Mouse (Mus musculus) forebrain, embryonic 13.5 days (tissue): Measurements from ENCODE around the gene Spryd7. TPM values are rescaled to one million over a fixed set of nuclear protein-coding genes. Genes with fewer than 3 reads are reported as not detected.
A peak's percentile ranks its signal among the peaks of the same experiment; 100 is the strongest.
"Not testable (repeated sequence)": the region's sequence is repeated elsewhere in the genome, so short reads cannot be mapped to it uniquely, and the experiment has no call there.

Source experiments
- ATAC-seq: fragments of 200-750 bp; cut with Nextera tagmentation; 2 replicates; pipeline ENCODE4 v1.8.0; 2017
- H3K27ac ChIP-seq: fragments of 300-500 bp; sonication (generic); 2 replicates; pipeline ENCODE4 v1.5.1; 2015; ENCODE audit warnings: inconsistent platforms, mild to moderate bottlenecking, moderate library complexity
- H3K27me3 ChIP-seq: fragments of 300-500 bp; sonication (generic); 2 replicates; pipeline ENCODE4 v1.6.1; 2015; ENCODE audit warnings: mild to moderate bottlenecking, inconsistent platforms
- H3K36me3 ChIP-seq: fragments of 300-500 bp; sonication (generic); 2 replicates; pipeline ENCODE4 v1.6.1; 2015; ENCODE audit warnings: mild to moderate bottlenecking, inconsistent platforms; ENCODE audit not compliant: poor library complexity, severe bottlenecking
- H3K4me1 ChIP-seq: fragments of 300-500 bp; sonication (generic); 2 replicates; pipeline ENCODE4 v1.6.1; 2015; ENCODE audit warnings: inconsistent platforms
- H3K4me2 ChIP-seq: fragments of 300-500 bp; sonication (generic); 2 replicates; pipeline ENCODE4 v1.6.1; 2015; ENCODE audit warnings: inconsistent platforms, mild to moderate bottlenecking, moderate library complexity
- H3K4me3 ChIP-seq: fragments of 300-500 bp; sonication (generic); 2 replicates; pipeline ENCODE4 v1.5.1; 2015; ENCODE audit warnings: mild to moderate bottlenecking, inconsistent platforms
- H3K9ac ChIP-seq: fragments of 300-500 bp; sonication (generic); 2 replicates; pipeline ENCODE4 v1.6.1; 2015; ENCODE audit warnings: mild to moderate bottlenecking, inconsistent platforms
- H3K9me3 ChIP-seq: fragments of 300-500 bp; sonication (generic); replicated peaks from 2 replicates; pipeline ENCODE4 v1.6.1; 2016; ENCODE audit warnings: inconsistent platforms
- WGBS: fragments of 180-500 bp; shearing (Covaris S2); methylation state at CpG from one replicate; pipeline ENCODE4 v1.1.7; 2015; 5-methylcytosine and 5-hydroxymethylcytosine counted together
- polyA plus RNA-seq: library from polyadenylated mRNA; unstranded; fragments of >200 nt; fragmentation: Nextera tagmentation; extraction: Ambion mirVana; gene quantifications from 2 replicates; pipeline ENCODE4 v1.2.1, GENCODE M21; 2015

Gene Spryd7
- polyA plus RNA-seq, 1 experiment from 2014 or later, result 31.5 TPM

DNA sequence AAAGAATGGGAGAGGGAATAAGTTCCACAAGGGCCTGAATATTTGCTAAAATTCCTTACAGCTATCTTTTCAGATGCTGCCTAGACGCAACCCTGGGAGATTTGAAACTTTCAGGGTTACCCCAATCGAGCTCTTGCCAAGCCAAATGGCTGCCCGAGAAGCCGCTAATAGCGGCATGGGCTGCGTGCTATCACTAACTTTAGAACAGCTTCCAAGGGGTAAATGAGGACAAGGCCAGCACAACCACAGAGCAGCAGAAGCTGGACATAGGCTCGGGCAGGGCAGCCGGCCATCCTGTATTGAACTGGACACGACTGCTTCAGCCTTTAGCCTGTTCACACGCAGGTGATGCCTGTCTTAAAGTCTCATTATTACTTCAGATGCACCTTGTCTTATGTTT lies 18.4 kb upstream of the Spryd7 start:
- WGBS, result 90% methylated on average over 10 of the region's 10 CpGs

DNA sequence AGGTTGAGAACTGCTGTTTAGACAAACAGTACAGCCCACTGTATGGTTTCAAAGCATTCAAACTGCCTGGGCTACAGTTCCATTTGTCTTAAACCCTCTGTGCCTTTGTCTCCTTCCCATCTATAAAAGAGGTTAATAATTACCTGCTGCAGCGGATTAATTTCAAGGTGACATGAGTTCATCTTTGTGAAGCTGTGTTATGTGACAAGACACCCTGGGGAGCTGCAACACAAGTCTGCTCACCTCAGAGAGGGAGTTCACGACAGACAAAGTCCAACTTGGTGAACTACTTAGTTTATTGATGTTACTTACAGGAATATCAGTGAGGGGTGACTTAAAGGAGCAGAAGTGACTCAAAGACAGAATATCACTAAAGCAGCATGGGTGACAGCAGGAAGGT lies 15.4 kb upstream of the Spryd7 start:
- ATAC-seq, result no peak
- Histone ChIP-seq H3K27ac (no peak overlapping the region), H3K9ac (no peak overlapping the region), H3K4me2 (no peak overlapping the region), H3K4me3 (no peak overlapping the region), H3K4me1 (no peaks in the 10 kb centered on the region), H3K27me3 (no peaks in the 10 kb centered on the region), H3K9me3 (no peaks in the 10 kb centered on the region), H3K36me3 (no peaks in the 10 kb centered on the region)
- 72% methylated on average over 2 of the region's 2 CpGs for WGBS

More for the DNA sequence above, 18.4 kb upstream of the Spryd7 start:
- Histone ChIP-seq H3K9ac (no peak overlapping the region), H3K36me3 (no peaks in the 10 kb centered on the region), H3K4me3 (no peak overlapping the region), H3K27ac (no peak overlapping the region), H3K4me2 (no peak overlapping the region), H3K9me3 (no peaks in the 10 kb centered on the region), H3K4me1 (no peaks in the 10 kb centered on the region), H3K27me3 (no peaks in the 10 kb centered on the region)
- ATAC-seq, result no peak

DNA sequence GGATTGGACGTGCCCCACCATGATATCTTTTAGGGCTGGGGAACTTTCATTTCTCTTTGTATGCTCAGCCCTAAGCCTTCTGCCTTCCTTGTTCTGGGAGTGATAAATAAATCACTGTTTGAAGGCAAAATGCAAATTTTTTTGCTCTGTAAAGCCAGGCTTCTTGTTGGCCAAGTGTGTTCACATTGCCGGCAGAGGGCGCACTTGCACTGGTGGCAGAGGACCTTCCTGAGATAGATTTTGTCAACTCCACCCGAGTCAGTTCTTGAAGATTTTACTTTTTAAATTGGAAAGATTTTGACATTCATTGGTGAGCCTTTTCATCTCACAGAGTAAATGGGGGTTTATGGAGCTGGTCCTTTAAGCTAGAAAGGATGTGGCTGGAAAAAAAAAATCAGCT lies 14.7 kb upstream of the Spryd7 start:
- no peaks in the 10 kb centered on the region for H3K4me1 ChIP-seq
- H3K9ac ChIP-seq, result no peak overlapping the region
- no peaks in the 10 kb centered on the region for H3K9me3 ChIP-seq
- H3K27ac ChIP-seq, result no peak overlapping the region
- no peaks in the 10 kb centered on the region for H3K27me3 ChIP-seq
- WGBS, result 14% methylated on average over 4 of the region's 4 CpGs
- H3K4me2 ChIP-seq, result no peak overlapping the region
- H3K36me3 ChIP-seq, result no peaks in the 10 kb centered on the region
- ATAC-seq, result no peak
- H3K4me3 ChIP-seq, result no peak overlapping the region

GRCm38 (mm10) chr14:61569344-61569743 lies 12.7 kb upstream of the Spryd7 start:
- no peak for ATAC-seq
- Histone ChIP-seq H3K27ac (no peak overlapping the region), H3K27me3 (no peaks in the 10 kb centered on the region), H3K9me3 (no peaks in the 10 kb centered on the region), H3K4me3 (no peak overlapping the region), H3K36me3 (no peaks in the 10 kb centered on the region), H3K9ac (no peak overlapping the region), H3K4me1 (no peaks in the 10 kb centered on the region), H3K4me2 (no peak overlapping the region)
- 71% methylated on average over 2 of the region's 2 CpGs for WGBS

GRCm38 (mm10) chr14:61566211-61566610 lies 9.5 kb upstream of the Spryd7 start:
- H3K4me2 ChIP-seq, H3K9me3 ChIP-seq, H3K4me1 ChIP-seq, ATAC-seq, H3K27me3 ChIP-seq, H3K36me3 ChIP-seq, H3K9ac ChIP-seq, H3K4me3 ChIP-seq, H3K27ac ChIP-seq: not testable (repeated sequence)
- 95% methylated on average over 4 of the region's 4 CpGs for WGBS

- WGBS, result 78% methylated on average over 3 of the region's 3 CpGs
- no peak overlapping the region for H3K9ac ChIP-seq
These were observed 3.2 kb upstream of the Spryd7 start for GRCm38 (mm10) chr14:61559856-61560255.

DNA sequence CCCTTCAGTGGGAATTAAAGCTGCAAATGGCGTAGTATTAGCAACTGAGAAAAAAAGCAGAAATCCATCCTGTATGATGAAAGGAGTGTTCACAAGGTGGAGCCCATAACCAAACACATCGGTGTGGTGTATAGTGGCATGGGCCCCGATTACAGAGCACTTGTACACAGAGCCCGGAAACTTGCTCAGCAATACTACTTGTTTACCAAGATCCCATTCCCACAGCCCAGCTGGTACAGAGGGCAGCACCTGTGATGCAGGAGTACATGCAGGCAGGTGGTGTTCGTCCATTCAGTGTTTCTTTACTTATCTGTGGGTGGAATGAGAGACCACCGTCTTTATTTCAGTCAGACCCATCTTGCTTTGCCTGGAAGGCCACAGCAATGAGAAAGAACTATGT lies 2.2 kb upstream of the Spryd7 start:
- H3K4me1 ChIP-seq, result peaks cover 9% of the 10 kb centered on the region
- H3K9ac ChIP-seq, result no peak overlapping the region
- ATAC-seq, result no peak
- no peak overlapping the region for H3K4me3 ChIP-seq
- H3K9me3 ChIP-seq, result no peaks in the 10 kb centered on the region
- H3K36me3 ChIP-seq, result no peaks in the 10 kb centered on the region
- WGBS, result 92% methylated on average over 6 of the region's 6 CpGs
- H3K4me2 ChIP-seq, result no peak overlapping the region
- H3K27ac ChIP-seq, result no peak overlapping the region
- 0 out of 2 replicates have a peak, but pooled peaks cover 3% of the 10 kb centered on the region for H3K27me3 ChIP-seq

More at GRCm38 (mm10) chr14:61559856-61560255, 3.2 kb upstream of the Spryd7 start:
- H3K4me2 ChIP-seq, result no peak overlapping the region
- H3K27ac ChIP-seq, result no peak overlapping the region
- H3K27me3 ChIP-seq, result 0 out of 2 replicates have a peak, but pooled peaks cover 3% of the 10 kb centered on the region
- H3K9me3 ChIP-seq, result no peaks in the 10 kb centered on the region
- H3K36me3 ChIP-seq, result no peaks in the 10 kb centered on the region
- no peak overlapping the region for H3K4me3 ChIP-seq
- peaks cover 9% of the 10 kb centered on the region for H3K4me1 ChIP-seq
- ATAC-seq, result no peak

DNA sequence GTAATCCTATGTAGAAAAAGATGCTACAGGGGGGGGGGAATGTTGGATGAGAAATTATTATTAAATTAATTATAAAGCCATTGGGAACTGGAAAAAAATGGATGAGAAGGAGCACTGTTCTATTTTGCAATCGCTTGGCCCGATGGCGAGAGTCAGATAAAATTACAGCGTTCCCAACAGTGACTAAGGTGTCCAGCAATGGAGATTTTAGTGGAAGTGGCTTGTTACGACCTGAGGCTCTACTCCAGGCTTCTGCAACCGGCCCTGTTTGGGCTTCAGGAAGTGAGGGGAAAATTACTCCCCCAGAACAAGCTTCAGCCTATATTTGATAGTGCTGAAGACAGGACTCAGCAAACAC lies 776 bp downstream of the Spryd7 start:
- Histone ChIP-seq H3K36me3 (no peaks in the 10 kb centered on the region), H3K4me1 (peaks cover 9% of the 10 kb centered on the region), H3K27ac (peak overlapping the region; percentile 76; the same call in 1 of the 2 replicates), H3K9ac (peak overlapping the region; percentile 75), H3K27me3 (0 out of 2 replicates have a peak, but pooled peaks cover 3% of the 10 kb centered on the region), H3K9me3 (no peaks in the 10 kb centered on the region), H3K4me3 (peak overlapping the region; percentile 71), H3K4me2 (peak overlapping the region; percentile 91)
- no peak for ATAC-seq
- WGBS, result 11% methylated on average over 6 of the region's 6 CpGs

- Histone ChIP-seq H3K4me1 (no peaks in the 10 kb centered on the region), H3K27ac (no peak overlapping the region), H3K9ac (no peak overlapping the region), H3K27me3 (no peaks in the 10 kb centered on the region), H3K4me3 (no peak overlapping the region), H3K4me2 (no peak overlapping the region), H3K36me3 (peaks cover 17% of the 10 kb centered on the region; the same call in 1 of the 2 replicates), H3K9me3 (no peaks in the 10 kb centered on the region)
- WGBS, result 82% methylated on average over 1 of the region's 1 CpGs
- no peak for ATAC-seq
These were observed 8.1 kb downstream of the Spryd7 start for GRCm38 (mm10) chr14:61548614-61549013.

GRCm38 (mm10) chr14:61537772-61538171 lies 18.9 kb downstream of the Spryd7 start:
- not testable (repeated sequence) for H3K27me3 ChIP-seq, H3K4me2 ChIP-seq, H3K4me3 ChIP-seq, ATAC-seq, H3K27ac ChIP-seq, H3K4me1 ChIP-seq, H3K9me3 ChIP-seq, H3K9ac ChIP-seq
- H3K36me3 ChIP-seq, result peaks cover 17% of the 10 kb centered on the region
- WGBS, result 89% methylated on average over 9 of the region's 11 CpGs

- H3K27ac ChIP-seq, result no peak overlapping the region
These were observed 19.9 kb downstream of the Spryd7 start for GRCm38 (mm10) chr14:61536631-61537264.

GRCm38 (mm10) chr14:61535811-61536210 lies 20.9 kb downstream of the Spryd7 start:
- 91% methylated on average over 3 of the region's 3 CpGs for WGBS
- Histone ChIP-seq H3K27ac (no peak overlapping the region), H3K4me3 (no peak overlapping the region), H3K9ac (no peak overlapping the region), H3K27me3 (no peaks in the 10 kb centered on the region), H3K4me2 (no peak overlapping the region), H3K4me1 (no peaks in the 10 kb centered on the region), H3K36me3 (peaks cover 14% of the 10 kb centered on the region), H3K9me3 (no peaks in the 10 kb centered on the region)
- no peak for ATAC-seq

More at GRCm38 (mm10) chr14:61536631-61537264, 19.9 kb downstream of the Spryd7 start:
- ATAC-seq, result no peak
- Histone ChIP-seq H3K4me3 (no peak overlapping the region), H3K4me1 (no peaks in the 10 kb centered on the region), H3K4me2 (no peak overlapping the region), H3K9ac (no peak overlapping the region), H3K27me3 (no peaks in the 10 kb centered on the region), H3K9me3 (no peaks in the 10 kb centered on the region), H3K36me3 (peaks cover 14% of the 10 kb centered on the region)
- WGBS, result 92% methylated on average over 5 of the region's 5 CpGs

DNA sequence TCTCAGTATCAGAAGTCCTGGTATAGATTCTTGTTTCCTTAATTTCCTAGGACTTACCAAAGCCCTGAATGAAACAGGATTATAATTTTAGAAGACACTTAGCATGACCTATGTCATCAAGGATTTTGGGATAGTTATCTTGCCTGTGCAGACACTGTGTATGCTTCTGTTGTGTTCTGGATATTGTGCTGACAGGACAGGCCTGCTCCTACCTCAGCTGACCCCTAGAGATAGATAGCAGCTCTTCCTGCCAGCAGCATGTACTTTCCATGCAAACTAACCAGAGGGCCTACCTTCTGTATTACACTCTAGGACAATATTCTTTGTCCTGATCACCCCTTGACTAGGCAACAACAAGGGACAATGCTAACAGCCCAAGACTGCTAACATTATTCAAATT lies 25.7 kb downstream of the Spryd7 start:
- no peaks in the 10 kb centered on the region for H3K9me3 ChIP-seq
- peaks cover 11% of the 10 kb centered on the region for H3K36me3 ChIP-seq
- no peak overlapping the region for H3K4me3 ChIP-seq
- H3K9ac ChIP-seq, result no peak overlapping the region
- ATAC-seq, result no peak
- H3K4me1 ChIP-seq, result no peaks in the 10 kb centered on the region
- no peak overlapping the region for H3K4me2 ChIP-seq
- no peaks in the 10 kb centered on the region for H3K27me3 ChIP-seq
- H3K27ac ChIP-seq, result no peak overlapping the region
